Mouse (Mus musculus) kidney, embryonic 16.5 days (tissue): ENCODE measurements around the gene Tnfrsf9. TPM values are rescaled to one million over a fixed set of nuclear protein-coding genes. Genes with fewer than 3 reads are reported as not detected.
"Not testable (repeated sequence)": the region's sequence is repeated elsewhere in the genome, so short reads cannot be mapped to it uniquely, and the experiment has no call there.

Experiments used
- ATAC-seq: fragments of 200-750 bp; cut with Nextera tagmentation; 2 replicates; pipeline ENCODE4 v1.8.0; 2017; ENCODE audit warnings: moderate TSS enrichment; ENCODE audit not compliant: low FRiP score, low TSS enrichment
- H3K27ac ChIP-seq: fragments of 300-500 bp; sonication (generic); 2 replicates; pipeline ENCODE4 v1.5.1; 2014; ENCODE audit warnings: low read length
- H3K27me3 ChIP-seq: fragments of 300-500 bp; sonication (generic); 2 replicates; pipeline ENCODE4 v1.6.1; 2014; ENCODE audit warnings: low read length, control low read depth, mixed read lengths; ENCODE audit not compliant: insufficient read depth
- H3K36me3 ChIP-seq: fragments of 300-500 bp; sonication (generic); 2 replicates; pipeline ENCODE4 v1.6.1; 2014; ENCODE audit warnings: low read length, control low read depth, mixed read lengths; ENCODE audit not compliant: insufficient read depth
- H3K4me1 ChIP-seq: fragments of 300-500 bp; sonication (generic); 2 replicates; pipeline ENCODE4 v1.6.1; 2014; ENCODE audit warnings: low read length, control low read depth, mixed read lengths; ENCODE audit not compliant: insufficient read depth
- H3K4me2 ChIP-seq: fragments of 300-500 bp; sonication (generic); replicated peaks from 2 replicates; pipeline ENCODE4 v1.6.1; 2014; ENCODE audit warnings: low read depth, low read length
- H3K4me3 ChIP-seq: fragments of 300-500 bp; sonication (generic); 2 replicates; pipeline ENCODE4 v1.5.1; 2014; ENCODE audit warnings: mild to moderate bottlenecking, low read length
- H3K9ac ChIP-seq: fragments of 300-500 bp; sonication (generic); replicated peaks from 2 replicates; pipeline ENCODE4 v1.6.1; 2014; ENCODE audit warnings: low read length
- H3K9me3 ChIP-seq: fragments of 300-500 bp; sonication (generic); 2 replicates; pipeline ENCODE4 v1.6.1; 2016; ENCODE audit warnings: low read length, control low read depth
- WGBS: fragments of 180-500 bp; shearing (Covaris S2); extraction: QIAGEN DNeasy Blood & Tissue Kit; methylation state at CpG from one replicate; pipeline ENCODE4 v1.1.7; 2014; 5-methylcytosine and 5-hydroxymethylcytosine counted together
- polyA plus RNA-seq: library from polyadenylated mRNA; unstranded; fragments of >200 nt; fragmentation: Nextera tagmentation; extraction: Ambion mirVana; gene quantifications from 2 replicates; pipeline ENCODE4 v1.2.1, GENCODE M21; 2015

The Tnfrsf9 gene
- polyA plus RNA-seq, 1 experiment from 2014 or later = 0.40 TPM

GRCm38 (mm10) chr4:150907099-150907498 is 7.3 kb upstream of the Tnfrsf9 start:
- no peak overlapping the region for H3K27ac ChIP-seq
- H3K4me1 ChIP-seq = peaks cover 14% of the 10 kb centered on the region
- no peaks in the 10 kb centered on the region for H3K9me3 ChIP-seq
- no peak for ATAC-seq
- no peaks in the 10 kb centered on the region for H3K27me3 ChIP-seq
- H3K9ac ChIP-seq = no peak overlapping the region
- H3K36me3 ChIP-seq = peaks cover 33% of the 10 kb centered on the region
- no peak overlapping the region for H3K4me2 ChIP-seq
- no peak overlapping the region for H3K4me3 ChIP-seq
- WGBS = 93% methylated on average over 8 of the region's 8 CpGs

GRCm38 (mm10) chr4:150908512-150908911 is 5.8 kb upstream of the Tnfrsf9 start:
- not testable (repeated sequence) for H3K9ac ChIP-seq, H3K9me3 ChIP-seq, H3K27me3 ChIP-seq, ATAC-seq
- H3K4me2 ChIP-seq = peak overlapping the region; percentile 71
- WGBS = 76% methylated on average over 5 of the region's 5 CpGs
- peaks cover 20% of the 10 kb centered on the region for H3K36me3 ChIP-seq
- peak overlapping the region; percentile 74; the same call in 1 of the 2 replicates for H3K4me3 ChIP-seq
- peaks cover 12% of the 10 kb centered on the region for H3K4me1 ChIP-seq
- H3K27ac ChIP-seq = peak overlapping the region; percentile 92; the same call in 1 of the 2 replicates

GRCm38 (mm10) chr4:150909451-150910156 is 4.8 kb upstream of the Tnfrsf9 start:
- Histone ChIP-seq H3K36me3 (peaks cover 12% of the 10 kb centered on the region), H3K4me3 (peak overlapping the region; percentile 74), H3K9me3 (no peaks in the 10 kb centered on the region), H3K27me3 (no peaks in the 10 kb centered on the region), H3K4me2 (peak overlapping the region; percentile 71), H3K4me1 (peaks cover 12% of the 10 kb centered on the region), H3K27ac (peak overlapping the region; percentile 92), H3K9ac (peak overlapping the region; percentile 71)
- WGBS = under 1% methylated on average over 56 of the region's 56 CpGs
- ATAC-seq = peak; percentile 92

- H3K4me1 ChIP-seq = peaks cover 18% of the 10 kb centered on the region
- ATAC-seq = peak; percentile 10; the same call in 1 of the 2 replicates
- no peaks in the 10 kb centered on the region for H3K27me3 ChIP-seq
- peak overlapping the region; percentile 42 for H3K4me2 ChIP-seq
- 86% methylated on average over 19 of the region's 19 CpGs for WGBS
- peak overlapping the region; percentile 74 for H3K4me3 ChIP-seq
- peak overlapping the region; percentile 92 for H3K27ac ChIP-seq
- no peaks in the 10 kb centered on the region for H3K9me3 ChIP-seq
- H3K9ac ChIP-seq = peak overlapping the region; percentile 71
- H3K36me3 ChIP-seq = peaks cover 7% of the 10 kb centered on the region
Measured at GRCm38 (mm10) chr4:150910164-150910951, 4.0 kb upstream of the Tnfrsf9 start.

GRCm38 (mm10) chr4:150913743-150914142 is 619 bp upstream of the Tnfrsf9 start:
- H3K9ac ChIP-seq = peak overlapping the region; percentile 73
- H3K27me3 ChIP-seq = no peaks in the 10 kb centered on the region
- H3K4me1 ChIP-seq = peaks cover 20% of the 10 kb centered on the region
- H3K9me3 ChIP-seq = no peaks in the 10 kb centered on the region
- H3K4me3 ChIP-seq = peak overlapping the region; percentile 77
- ATAC-seq = no peak
- H3K36me3 ChIP-seq = no peaks in the 10 kb centered on the region
- H3K4me2 ChIP-seq = peak overlapping the region; percentile 65
- peak overlapping the region; percentile 92 for H3K27ac ChIP-seq
- WGBS = 9% methylated on average over 12 of the region's 12 CpGs

- Histone ChIP-seq H3K36me3 (no peaks in the 10 kb centered on the region), H3K9me3 (no peaks in the 10 kb centered on the region), H3K27ac (peak overlapping the region; percentile 69; the same call in 1 of the 2 replicates), H3K4me2 (peak overlapping the region; percentile 65), H3K4me1 (peaks cover 13% of the 10 kb centered on the region), H3K4me3 (peak overlapping the region; percentile 77), H3K27me3 (no peaks in the 10 kb centered on the region), H3K9ac (peak overlapping the region; percentile 73)
- 52% methylated on average over 10 of the region's 10 CpGs for WGBS
- ATAC-seq = no peak
Measured at GRCm38 (mm10) chr4:150915181-150915906, 982 bp downstream of the Tnfrsf9 start.

- ATAC-seq = no peak
- no peak overlapping the region for H3K4me2 ChIP-seq
- H3K27me3 ChIP-seq = no peaks in the 10 kb centered on the region
- H3K27ac ChIP-seq = no peak overlapping the region
- H3K4me1 ChIP-seq = peaks cover 21% of the 10 kb centered on the region
- H3K9me3 ChIP-seq = no peaks in the 10 kb centered on the region
- H3K36me3 ChIP-seq = no peaks in the 10 kb centered on the region
- no peak overlapping the region for H3K4me3 ChIP-seq
- WGBS = 73% methylated on average over 8 of the region's 8 CpGs
- H3K9ac ChIP-seq = no peak overlapping the region
Measured at GRCm38 (mm10) chr4:150917336-150918027, 3.1 kb downstream of the Tnfrsf9 start.

GRCm38 (mm10) chr4:150921206-150921605 is 6.8 kb downstream of the Tnfrsf9 start:
- H3K9me3 ChIP-seq = 0 out of 2 replicates have a peak, but pooled peaks cover 2% of the 10 kb centered on the region
- 0 out of 2 replicates have a peak, but pooled peaks have one; percentile 35 for ATAC-seq
- no peak overlapping the region for H3K4me3 ChIP-seq
- no peak overlapping the region for H3K27ac ChIP-seq
- no peak overlapping the region for H3K9ac ChIP-seq
- no peaks in the 10 kb centered on the region for H3K36me3 ChIP-seq
- no peaks in the 10 kb centered on the region for H3K27me3 ChIP-seq
- H3K4me2 ChIP-seq = no peak overlapping the region
- WGBS = 57% methylated on average over 8 of the region's 8 CpGs
- H3K4me1 ChIP-seq = peaks cover 8% of the 10 kb centered on the region; the same call in 1 of the 2 replicates

- H3K4me2 ChIP-seq = no peak overlapping the region
- no peak overlapping the region for H3K9ac ChIP-seq
- H3K4me1 ChIP-seq = peaks cover 8% of the 10 kb centered on the region; the same call in 1 of the 2 replicates
- no peaks in the 10 kb centered on the region for H3K27me3 ChIP-seq
- no peak for ATAC-seq
- H3K9me3 ChIP-seq = 0 out of 2 replicates have a peak, but pooled peaks cover 2% of the 10 kb centered on the region
- no peak overlapping the region for H3K4me3 ChIP-seq
- no peak overlapping the region for H3K27ac ChIP-seq
- H3K36me3 ChIP-seq = no peaks in the 10 kb centered on the region
- 82% methylated on average over 13 of the region's 13 CpGs for WGBS
Measured at GRCm38 (mm10) chr4:150924308-150924707, 9.9 kb downstream of the Tnfrsf9 start.
